Mouse (Mus musculus) left cerebral cortex, postnatal 4 days (tissue): ENCODE data around the gene Slco3a1. TPM values are rescaled to one million over a fixed set of nuclear protein-coding genes. Genes with fewer than 3 reads are reported as not detected.

ENCODE experiments used
- microRNA-seq: library from miRNA; unstranded; fragments of <30 nt; microRNA quantifications from one replicate; pipeline ENCODE4 v1.2.0, GENCODE M21; 2022
- total RNA-seq, 2 experiments: library from RNA; stranded (reverse); gene quantifications; 2 replicates each; pipeline ENCODE4 v1.2.3; 2021

The Slco3a1 gene
- total RNA-seq, 2 experiments from 2014 or later, result 75.0 to 77.0 TPM

Small RNA genes within 50 kb of the gene (microRNA-seq; reads per million reads assigned to microRNA genes)
- gene Gm27459, result not detected
